Mouse (Mus musculus) hindbrain, embryonic 16.5 days (tissue): ENCODE results near the gene Fgf16. TPM values are rescaled to one million over a fixed set of nuclear protein-coding genes. Genes with fewer than 3 reads are reported as not detected.

Source experiments
- ATAC-seq: fragments of 200-750 bp; cut with Nextera tagmentation; 2 replicates; pipeline ENCODE4 v1.8.0; 2017; ENCODE audit warnings: moderate TSS enrichment, moderate library complexity
- H3K27ac ChIP-seq: fragments of 300-500 bp; sonication (generic); 2 replicates; pipeline ENCODE4 v1.5.1; 2014; ENCODE audit warnings: low read depth, mild to moderate bottlenecking, control low read depth, low read length, moderate library complexity
- H3K27me3 ChIP-seq: fragments of 300-500 bp; sonication (generic); replicated peaks from 2 replicates; pipeline ENCODE4 v1.6.1; 2014; ENCODE audit warnings: low read length; ENCODE audit not compliant: control insufficient read depth, insufficient read depth
- H3K36me3 ChIP-seq: fragments of 300-500 bp; sonication (generic); 2 replicates; pipeline ENCODE4 v1.6.1; 2014; ENCODE audit warnings: mild to moderate bottlenecking, low read length, moderate library complexity, mixed read lengths; ENCODE audit not compliant: control insufficient read depth, insufficient read depth
- H3K4me1 ChIP-seq: fragments of 300-500 bp; sonication (generic); 2 replicates; pipeline ENCODE4 v1.6.1; 2014; ENCODE audit warnings: low read depth, low read length; ENCODE audit not compliant: control insufficient read depth, insufficient read depth
- H3K4me2 ChIP-seq: fragments of 300-500 bp; sonication (generic); 2 replicates; pipeline ENCODE4 v1.6.1; 2014; ENCODE audit warnings: mild to moderate bottlenecking, low read length, control low read depth, moderate library complexity
- H3K4me3 ChIP-seq: fragments of 300-500 bp; sonication (generic); 2 replicates; pipeline ENCODE4 v1.5.1; 2014; ENCODE audit warnings: mild to moderate bottlenecking, low read length, control low read depth, moderate library complexity
- H3K9ac ChIP-seq: fragments of 300-500 bp; sonication (generic); 2 replicates; pipeline ENCODE4 v1.6.1; 2014; ENCODE audit warnings: low read depth, mild to moderate bottlenecking, control low read depth, low read length, moderate library complexity
- H3K9me3 ChIP-seq: fragments of 300-500 bp; sonication (generic); 2 replicates; pipeline ENCODE4 v1.6.1; 2014; ENCODE audit warnings: mild to moderate bottlenecking, low read length, moderate library complexity; ENCODE audit not compliant: control insufficient read depth
- WGBS: fragments of 180-500 bp; shearing (Covaris S2); extraction: QIAGEN DNeasy Blood & Tissue Kit; methylation state at CpG from one replicate; pipeline ENCODE4 v1.1.7; 2014; 5-methylcytosine and 5-hydroxymethylcytosine counted together
- polyA plus RNA-seq: library from polyadenylated mRNA; unstranded; fragments of >200 nt; fragmentation: Nextera tagmentation; extraction: Ambion mirVana; gene quantifications from 2 replicates; pipeline ENCODE4 v1.2.1, GENCODE M21; 2015

Gene Fgf16
- 0.09 and 0.13 TPM in 2 replicates for polyA plus RNA-seq

DNA sequence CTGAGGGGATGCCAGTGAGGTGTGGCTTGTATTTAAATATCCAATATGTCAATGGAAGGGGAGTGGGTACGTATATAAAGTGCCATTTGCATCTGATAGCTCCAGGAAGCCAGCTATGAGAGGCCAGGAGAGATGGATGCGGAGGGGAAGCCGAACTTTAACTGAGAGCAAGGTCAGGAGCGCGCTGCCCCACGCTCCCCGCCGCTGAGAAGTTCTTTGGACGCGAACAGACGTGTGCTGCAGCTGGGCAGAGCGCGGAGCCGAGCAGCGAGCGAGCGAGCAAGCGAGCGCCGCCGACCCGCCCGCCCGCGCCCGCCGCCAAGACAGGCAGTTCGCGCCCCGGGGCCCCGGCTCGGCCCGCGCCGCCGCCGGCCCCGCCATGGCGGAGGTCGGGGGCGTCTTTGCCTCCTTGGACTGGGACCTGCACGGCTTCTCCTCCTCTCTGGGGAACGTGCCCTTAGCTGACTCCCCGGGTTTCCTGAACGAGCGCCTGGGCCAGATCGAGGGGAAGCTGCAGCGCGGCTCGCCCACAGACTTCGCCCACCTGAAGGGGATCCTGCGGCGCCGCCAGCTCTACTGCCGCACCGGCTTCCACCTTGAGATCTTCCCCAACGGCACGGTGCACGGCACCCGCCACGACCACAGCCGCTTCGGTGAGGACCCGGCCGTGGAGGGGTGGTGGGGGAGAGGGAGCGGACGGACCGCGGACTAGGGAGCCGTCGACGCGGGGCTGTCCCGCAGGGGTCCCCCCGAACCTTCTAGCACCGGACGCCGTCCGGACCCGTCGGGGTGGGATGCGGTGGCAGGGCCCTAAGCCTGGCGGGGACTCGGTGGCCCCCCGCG lies at the start of gene Fgf16:
Fgf16 (plus strand) TSS at position 118 of the 843 bp plus-strand sequence.
- no peaks in the 10 kb centered on the region for H3K9me3 ChIP-seq
- H3K36me3 ChIP-seq: no peaks in the 10 kb centered on the region
- ATAC-seq: peak; percentile 22; the same call in 1 of the 2 replicates
- peak within 1 kb of the TSS; percentile 47 for H3K4me3 ChIP-seq
- no peak within 1 kb of the TSS for H3K27ac ChIP-seq
- peak within 1 kb of the TSS; percentile 69 for H3K4me2 ChIP-seq
- peaks cover 23% of the 10 kb centered on the region for H3K27me3 ChIP-seq
- H3K9ac ChIP-seq: peak within 1 kb of the TSS; percentile 43
- WGBS: 17% methylated on average over 43 of the region's 86 CpGs
- no peaks in the 10 kb centered on the region; the same call in 1 of the 2 replicates for H3K4me1 ChIP-seq

DNA sequence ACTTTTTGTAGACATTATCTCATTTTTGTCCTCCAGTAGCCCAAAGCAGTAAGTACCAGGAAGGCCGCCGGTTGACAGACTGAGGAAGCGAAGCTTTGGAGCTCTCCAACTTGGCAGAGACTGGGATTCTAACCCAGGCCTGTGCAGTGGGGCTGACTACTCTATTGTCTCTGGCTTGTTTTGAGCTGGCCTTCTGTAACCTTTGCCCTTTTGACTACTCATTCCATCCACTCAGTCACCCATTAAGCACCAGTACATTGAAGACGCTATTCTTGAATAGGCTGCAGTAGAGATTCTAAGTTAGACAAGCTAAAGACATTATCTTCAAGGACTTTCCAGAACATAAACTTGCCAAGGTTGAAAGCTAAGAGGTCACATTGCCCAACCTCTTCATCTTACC lies 49.3 kb upstream of the Fgf16 start:
- Histone ChIP-seq H3K4me3 (no peak overlapping the region), H3K27me3 (no peaks in the 10 kb centered on the region; the same call in 1 of the 2 replicates), H3K4me2 (no peak overlapping the region), H3K27ac (no peak overlapping the region), H3K9me3 (no peaks in the 10 kb centered on the region), H3K9ac (no peak overlapping the region), H3K36me3 (no peaks in the 10 kb centered on the region), H3K4me1 (no peaks in the 10 kb centered on the region)
- no peak for ATAC-seq
- 56% methylated on average over 4 of the region's 4 CpGs for WGBS

DNA sequence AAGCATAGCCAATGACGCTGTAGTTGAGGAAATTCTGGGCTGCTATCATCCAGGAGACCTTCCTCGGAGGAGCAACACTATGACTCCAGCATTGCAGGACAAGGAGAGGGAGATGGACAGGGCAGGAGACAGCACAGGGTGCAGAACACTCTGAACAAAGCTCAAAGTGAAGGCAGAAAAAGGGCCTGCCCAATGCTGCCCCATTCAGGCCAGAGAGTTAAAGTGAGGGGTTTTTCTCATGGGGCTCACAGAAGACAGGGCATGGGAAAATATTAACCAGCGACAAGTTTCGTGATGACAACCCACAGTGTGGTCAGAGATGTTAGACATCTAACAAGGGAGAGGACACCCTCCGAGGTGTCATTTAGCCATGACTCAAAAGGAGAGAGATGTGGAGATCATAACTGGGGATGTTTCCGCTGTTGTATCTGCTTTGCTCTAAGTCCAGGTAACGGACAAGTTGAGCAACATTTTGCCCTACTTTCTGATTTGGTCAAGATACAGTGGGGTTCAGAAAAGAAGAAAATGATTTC lies 48.2 kb upstream of the Fgf16 start:
- no peak for ATAC-seq
- Histone ChIP-seq H3K27me3 (no peaks in the 10 kb centered on the region; the same call in 1 of the 2 replicates), H3K27ac (no peak overlapping the region), H3K9ac (no peak overlapping the region), H3K4me3 (no peak overlapping the region), H3K9me3 (no peaks in the 10 kb centered on the region), H3K4me2 (no peak overlapping the region), H3K36me3 (no peaks in the 10 kb centered on the region), H3K4me1 (no peaks in the 10 kb centered on the region)
- WGBS: 93% methylated on average over 7 of the region's 7 CpGs

DNA sequence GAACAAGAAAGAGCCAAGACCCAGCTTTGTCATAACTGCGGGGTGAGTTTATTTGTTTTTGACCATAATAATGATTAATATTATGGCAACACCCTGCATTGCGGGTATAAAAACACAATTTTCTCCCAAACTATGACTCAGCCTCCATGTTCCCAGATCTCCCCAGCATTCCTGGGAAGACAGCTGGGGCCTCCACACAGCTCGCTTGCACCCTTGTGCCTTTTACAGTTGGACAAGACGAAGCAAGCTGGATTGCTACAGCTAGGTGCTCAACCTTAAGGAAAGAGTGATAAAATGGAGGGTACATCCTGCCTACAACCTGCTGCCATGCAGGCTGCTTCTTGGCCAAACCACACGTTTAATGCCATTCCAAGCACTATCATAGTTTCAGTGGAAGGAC lies 45.7 kb upstream of the Fgf16 start:
- Histone ChIP-seq H3K4me3 (no peak overlapping the region), H3K9ac (no peak overlapping the region), H3K4me2 (no peak overlapping the region), H3K9me3 (no peaks in the 10 kb centered on the region), H3K27me3 (no peaks in the 10 kb centered on the region; the same call in 1 of the 2 replicates), H3K36me3 (no peaks in the 10 kb centered on the region), H3K27ac (no peak overlapping the region), H3K4me1 (no peaks in the 10 kb centered on the region)
- 89% methylated on average over 5 of the region's 5 CpGs for WGBS
- no peak for ATAC-seq

DNA sequence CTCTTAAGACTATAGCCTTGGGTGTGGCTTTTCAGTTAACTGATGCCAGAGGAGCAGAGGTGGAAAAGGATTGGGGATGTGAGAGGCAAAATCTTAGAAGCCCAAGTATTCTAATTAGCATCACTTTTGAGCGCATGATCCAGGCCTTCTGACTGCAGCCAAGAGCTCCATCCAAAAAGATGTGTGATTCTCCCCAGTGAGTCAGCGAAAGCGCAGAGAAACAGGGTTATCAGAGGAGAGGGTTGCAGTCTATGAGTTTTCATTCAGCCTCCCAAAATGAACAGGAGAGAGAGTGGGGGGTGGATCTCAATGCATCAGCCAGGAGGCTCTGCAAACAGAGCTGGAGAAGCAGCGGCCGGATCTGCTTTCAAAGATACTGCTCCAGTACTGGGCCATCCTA lies 45.1 kb upstream of the Fgf16 start:
- Histone ChIP-seq H3K36me3 (no peaks in the 10 kb centered on the region), H3K9me3 (no peaks in the 10 kb centered on the region), H3K9ac (no peak overlapping the region), H3K4me3 (no peak overlapping the region), H3K27me3 (no peaks in the 10 kb centered on the region; the same call in 1 of the 2 replicates), H3K4me1 (no peaks in the 10 kb centered on the region), H3K4me2 (no peak overlapping the region), H3K27ac (no peak overlapping the region)
- no peak for ATAC-seq
- 82% methylated on average over 5 of the region's 5 CpGs for WGBS

DNA sequence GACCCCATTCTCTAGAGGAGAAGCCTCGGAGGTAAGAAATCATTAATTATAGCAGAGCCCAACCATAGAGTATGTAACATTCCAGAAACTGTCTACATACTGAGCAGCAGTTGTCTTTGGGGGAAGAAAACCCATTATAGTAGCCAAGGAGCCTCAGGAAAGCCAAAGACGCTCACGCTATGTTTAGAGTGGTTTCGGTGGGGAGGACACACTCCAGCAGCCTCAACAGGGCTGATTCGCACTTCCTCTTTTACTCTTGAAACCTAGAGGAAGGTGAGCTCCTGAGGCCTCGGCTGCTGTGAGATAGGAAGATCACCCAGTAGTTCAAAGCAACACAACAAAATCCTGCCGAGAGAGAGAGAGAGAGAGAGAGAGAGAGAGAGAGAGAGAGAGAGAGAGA lies 39.9 kb upstream of the Fgf16 start:
- 80% methylated on average over 7 of the region's 7 CpGs for WGBS

DNA sequence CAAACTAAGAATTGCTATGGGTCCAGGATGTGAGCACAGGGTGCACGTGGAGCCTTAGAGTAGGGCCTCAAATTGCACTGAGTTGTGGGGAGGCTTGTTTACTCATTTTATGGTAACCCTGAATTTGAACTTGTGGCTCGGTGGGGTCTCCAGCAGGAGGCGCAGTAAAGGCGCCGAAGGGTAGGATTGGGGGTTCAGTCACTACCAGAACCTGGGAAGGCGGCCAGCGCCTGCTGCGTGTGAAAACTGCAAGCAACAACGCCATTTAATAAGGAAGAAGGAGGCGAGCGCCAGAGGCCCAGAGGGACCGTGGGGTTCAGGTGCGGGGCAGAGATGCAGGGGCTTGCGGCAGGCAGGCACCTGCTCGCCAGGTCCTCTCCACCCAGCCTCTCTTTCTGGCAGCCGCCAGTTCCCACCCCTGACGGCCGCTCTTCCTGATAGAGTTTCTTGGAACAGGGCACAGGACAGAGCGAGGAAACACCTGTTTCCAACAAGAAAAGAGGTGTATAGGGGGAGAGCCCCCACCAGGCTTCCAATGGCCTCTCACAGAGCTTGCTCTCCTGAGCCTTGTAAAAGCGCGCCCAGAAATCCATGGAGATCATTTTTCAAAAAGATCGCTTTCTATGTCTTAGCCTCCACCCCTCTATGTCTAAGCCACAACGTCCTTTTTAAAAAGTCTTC lies 1.1 kb upstream of the Fgf16 start:
- H3K4me2 ChIP-seq: peak overlapping the region; percentile 69
- no peak overlapping the region for H3K27ac ChIP-seq
- peak; percentile 22; the same call in 1 of the 2 replicates for ATAC-seq
- no peaks in the 10 kb centered on the region; the same call in 1 of the 2 replicates for H3K4me1 ChIP-seq
- peaks cover 23% of the 10 kb centered on the region for H3K27me3 ChIP-seq
- no peaks in the 10 kb centered on the region for H3K36me3 ChIP-seq
- no peaks in the 10 kb centered on the region for H3K9me3 ChIP-seq
- 27% methylated on average over 23 of the region's 23 CpGs for WGBS
- peak overlapping the region; percentile 47 for H3K4me3 ChIP-seq
- no peak overlapping the region; the same call in 1 of the 2 replicates for H3K9ac ChIP-seq

More for the DNA sequence above, 39.9 kb upstream of the Fgf16 start:
- Histone ChIP-seq H3K36me3 (no peaks in the 10 kb centered on the region), H3K4me3 (no peak overlapping the region), H3K27ac (no peak overlapping the region), H3K4me2 (no peak overlapping the region), H3K9ac (no peak overlapping the region), H3K27me3 (no peaks in the 10 kb centered on the region), H3K4me1 (no peaks in the 10 kb centered on the region), H3K9me3 (no peaks in the 10 kb centered on the region)
- ATAC-seq: no peak

DNA sequence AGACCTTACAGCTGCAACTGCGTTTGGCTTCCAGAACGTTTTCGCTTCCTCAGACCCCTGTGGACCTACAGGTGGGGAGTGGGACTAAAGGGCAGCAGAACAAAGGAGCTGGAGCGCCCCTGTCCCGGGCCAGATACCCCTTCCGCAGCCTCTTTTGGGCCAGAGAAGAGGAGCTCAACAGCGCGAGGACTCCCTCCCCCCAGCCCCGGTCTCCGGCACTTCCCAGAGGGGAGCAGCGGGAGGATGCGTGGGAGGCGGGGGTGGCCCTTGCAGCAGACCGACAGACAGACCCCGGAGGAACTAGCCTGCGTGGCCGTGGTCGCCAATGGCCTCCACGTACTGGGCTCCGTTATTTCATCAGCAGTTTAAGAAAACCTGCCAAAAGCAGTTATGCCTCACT lies 467 bp upstream of the Fgf16 start:
- Histone ChIP-seq H3K4me3 (peak overlapping the region; percentile 47), H3K27ac (no peak overlapping the region), H3K36me3 (no peaks in the 10 kb centered on the region), H3K4me2 (peak overlapping the region; percentile 69), H3K27me3 (peaks cover 23% of the 10 kb centered on the region), H3K9ac (peak overlapping the region; percentile 41), H3K9me3 (no peaks in the 10 kb centered on the region), H3K4me1 (no peaks in the 10 kb centered on the region; the same call in 1 of the 2 replicates)
- 14% methylated on average over 20 of the region's 20 CpGs for WGBS
- ATAC-seq: peak; percentile 58
